Mouse (Mus musculus): ENCODE data around the gene Rasip1. TPM values are rescaled to one million over a fixed set of nuclear protein-coding genes. Genes with fewer than 3 reads are reported as not detected.

Rasip1 gene
- polyA plus RNA-seq, 1 experiment from 2014 or later = 8.0 TPM

DNA sequence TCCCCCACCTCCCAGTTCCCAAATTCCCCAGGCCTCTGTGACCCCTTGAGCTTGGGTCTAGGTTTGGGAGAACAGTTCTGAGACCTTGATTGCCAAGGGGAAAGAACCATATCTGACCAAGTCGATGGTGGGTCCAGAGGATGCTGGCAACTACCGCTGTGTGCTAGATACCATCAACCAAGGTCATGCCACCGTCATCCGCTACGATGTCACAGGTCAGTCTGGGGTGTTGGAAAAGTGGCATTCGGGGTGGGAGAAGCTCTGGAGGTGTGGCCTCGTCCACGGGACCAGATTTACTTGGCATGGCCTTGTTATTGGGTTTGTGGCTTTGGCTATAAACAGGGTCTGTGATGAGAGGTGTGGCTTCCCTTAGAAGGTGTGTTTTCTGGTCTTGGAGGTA is 1.8 kb upstream of the Rasip1 start:
- Histone ChIP-seq H3K4me1 (peaks cover 9% of the 10 kb centered on the region), H3K27me3 (peaks cover 30% of the 10 kb centered on the region)
- ATAC-seq (ENCODE audit: insufficient number of reproducible peaks, insufficient read depth, low FRiP score, low TSS enrichment, low read depth) = no peak

DNA sequence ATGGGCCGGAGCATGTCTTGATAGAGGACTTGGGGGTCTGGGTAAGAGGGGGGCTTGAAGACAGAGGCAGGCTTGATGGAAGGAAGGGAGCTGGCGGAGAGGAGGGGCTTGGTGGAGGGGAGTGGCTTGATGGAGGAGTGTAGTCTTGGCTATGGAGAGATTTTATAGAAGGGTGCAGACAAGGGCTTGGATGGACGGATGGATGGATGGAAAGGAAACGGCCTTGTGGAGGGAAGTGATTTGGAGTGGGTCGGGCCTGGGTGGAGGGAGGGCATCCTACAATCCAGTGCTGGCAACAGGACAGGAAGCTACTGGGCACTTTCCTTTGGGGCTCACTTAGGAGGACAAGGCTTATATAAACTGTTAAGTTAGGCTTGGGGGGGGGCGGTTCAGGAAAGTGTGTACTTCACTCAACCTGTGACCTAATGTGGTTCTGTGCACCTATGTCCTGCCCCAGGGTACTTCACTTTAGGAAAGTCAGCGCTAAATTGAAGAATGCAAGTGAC is 664 bp upstream of the Rasip1 start:
- Histone ChIP-seq H3K9ac (no peak overlapping the region), H3K4me3 (no peak overlapping the region), H3K4me2 (no peak overlapping the region), H3K27ac (no peak overlapping the region), H3K9me3 (no peaks in the 10 kb centered on the region), H3K27me3 (peaks cover 39% of the 10 kb centered on the region), H3K36me3 (no peaks in the 10 kb centered on the region), H3K4me1 (peaks cover 9% of the 10 kb centered on the region)
- ATAC-seq (ENCODE audit: insufficient number of reproducible peaks, insufficient read depth, low FRiP score, low TSS enrichment, low read depth) = no peak
- WGBS = 86% methylated on average over 7 of the region's 7 CpGs

More for the DNA sequence above, 1.8 kb upstream of the Rasip1 start:
- Histone ChIP-seq H3K9me3 (no peaks in the 10 kb centered on the region), H3K36me3 (no peaks in the 10 kb centered on the region), H3K4me3 (no peak overlapping the region), H3K27ac (no peak overlapping the region), H3K9ac (no peak overlapping the region), H3K4me2 (no peak overlapping the region)
- WGBS = 86% methylated on average over 8 of the region's 8 CpGs

DNA sequence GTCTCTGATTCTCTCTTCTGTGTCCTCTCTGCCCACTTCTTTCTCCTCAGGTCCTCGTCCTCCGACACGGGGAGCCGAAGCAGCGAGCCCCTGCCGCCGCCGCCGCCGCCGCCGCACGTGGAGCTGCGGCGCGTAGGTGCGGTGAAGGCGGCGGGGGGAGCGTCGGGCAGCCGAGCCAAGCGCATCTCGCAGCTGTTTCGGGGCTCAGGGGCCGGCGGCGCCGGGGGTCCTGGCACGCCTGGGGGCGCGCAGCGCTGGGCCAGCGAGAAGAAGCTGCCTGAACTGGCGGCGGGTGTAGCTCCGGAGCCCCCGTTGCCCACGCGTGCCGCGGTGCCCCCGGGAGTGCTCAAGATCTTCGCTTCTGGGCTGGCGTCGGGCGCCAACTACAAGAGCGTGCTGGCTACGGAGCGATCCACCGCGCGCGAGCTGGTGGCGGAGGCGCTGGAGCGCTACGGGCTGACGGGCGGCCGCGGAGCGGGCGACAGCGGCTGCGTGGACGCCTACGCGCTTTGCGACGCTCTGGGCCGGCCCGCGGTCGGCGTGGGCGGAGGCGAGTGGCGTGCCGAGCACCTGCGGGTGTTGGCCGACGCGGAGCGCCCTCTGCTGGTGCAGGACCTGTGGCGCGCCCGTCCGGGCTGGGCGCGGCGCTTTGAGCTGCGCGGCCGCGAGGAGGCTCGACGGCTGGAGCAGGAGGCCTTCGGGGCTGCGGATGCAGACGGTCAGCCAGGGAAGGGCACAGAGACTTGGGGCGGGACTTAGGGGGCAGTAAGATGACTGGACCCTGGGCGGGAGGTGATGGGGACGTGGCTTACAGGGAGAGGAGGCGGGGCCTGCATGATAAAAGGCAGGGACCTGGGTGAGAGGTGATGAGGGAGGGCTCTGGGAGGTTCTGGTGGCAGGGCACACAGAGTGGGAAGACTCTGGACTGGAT is 1.3 kb downstream of the Rasip1 start:
- ATAC-seq (ENCODE audit: insufficient number of reproducible peaks, insufficient read depth, low FRiP score, low TSS enrichment, low read depth) = peak; percentile 60
- Histone ChIP-seq H3K27ac (peak overlapping the region; percentile 29; the same call in 1 of the 2 replicates), H3K9ac (peak overlapping the region; percentile 81), H3K4me2 (peak overlapping the region; percentile 96), H3K9me3 (no peaks in the 10 kb centered on the region), H3K4me3 (peak overlapping the region; percentile 59), H3K4me1 (peaks cover 16% of the 10 kb centered on the region), H3K36me3 (no peaks in the 10 kb centered on the region), H3K27me3 (peaks cover 59% of the 10 kb centered on the region)
- 1% methylated on average over 105 of the region's 105 CpGs for whole genome bisulfite sequencing

DNA sequence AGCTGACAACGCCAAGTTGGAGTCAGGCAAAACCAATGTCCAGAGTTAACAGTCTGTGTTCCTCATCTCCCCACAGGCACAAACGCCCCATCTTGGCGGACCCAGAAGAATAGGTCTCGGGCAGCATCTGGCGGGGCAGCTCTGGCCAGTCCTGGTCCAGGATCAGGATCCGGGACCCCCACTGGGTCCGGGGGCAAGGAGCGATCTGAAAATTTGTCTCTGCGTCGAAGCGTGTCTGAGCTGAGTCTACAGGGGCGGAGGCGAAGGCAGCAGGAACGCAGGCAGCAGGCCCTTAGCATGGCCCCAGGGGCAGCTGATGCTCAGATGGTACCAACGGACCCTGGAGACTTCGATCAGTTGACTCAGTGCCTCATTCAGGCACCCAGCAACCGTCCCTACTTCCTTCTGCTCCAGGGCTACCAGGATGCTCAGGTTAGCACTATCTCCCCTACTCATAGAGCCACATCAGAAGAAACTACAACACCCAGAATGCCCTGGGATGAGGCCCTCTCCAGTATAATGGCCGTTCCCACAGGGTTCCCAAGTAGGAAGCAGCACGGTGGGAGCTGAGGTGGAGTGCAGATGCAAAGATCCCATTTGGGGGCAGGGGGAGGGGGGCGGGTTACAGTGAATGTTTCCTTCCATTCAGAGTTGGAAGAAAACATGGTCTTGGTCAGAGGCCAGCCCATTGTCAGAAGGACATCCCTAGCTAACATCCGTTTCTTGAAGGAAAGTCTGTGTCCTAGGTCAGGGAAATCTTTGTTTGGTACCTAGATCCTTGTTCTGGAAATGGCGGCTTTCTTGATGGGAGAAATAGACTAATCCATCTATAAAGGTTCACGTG is 3.0 kb downstream of the Rasip1 start:
- H3K36me3 ChIP-seq = no peaks in the 10 kb centered on the region
- 70% methylated on average over 23 of the region's 23 CpGs for WGBS
- no peak overlapping the region for H3K4me2 ChIP-seq
- H3K9me3 ChIP-seq = no peaks in the 10 kb centered on the region
- H3K4me1 ChIP-seq = peaks cover 16% of the 10 kb centered on the region
- H3K4me3 ChIP-seq = no peak overlapping the region
- peaks cover 59% of the 10 kb centered on the region for H3K27me3 ChIP-seq
- H3K9ac ChIP-seq = no peak overlapping the region
- ATAC-seq (ENCODE audit: insufficient number of reproducible peaks, insufficient read depth, low FRiP score, low TSS enrichment, low read depth) = no peak
- no peak overlapping the region for H3K27ac ChIP-seq

DNA sequence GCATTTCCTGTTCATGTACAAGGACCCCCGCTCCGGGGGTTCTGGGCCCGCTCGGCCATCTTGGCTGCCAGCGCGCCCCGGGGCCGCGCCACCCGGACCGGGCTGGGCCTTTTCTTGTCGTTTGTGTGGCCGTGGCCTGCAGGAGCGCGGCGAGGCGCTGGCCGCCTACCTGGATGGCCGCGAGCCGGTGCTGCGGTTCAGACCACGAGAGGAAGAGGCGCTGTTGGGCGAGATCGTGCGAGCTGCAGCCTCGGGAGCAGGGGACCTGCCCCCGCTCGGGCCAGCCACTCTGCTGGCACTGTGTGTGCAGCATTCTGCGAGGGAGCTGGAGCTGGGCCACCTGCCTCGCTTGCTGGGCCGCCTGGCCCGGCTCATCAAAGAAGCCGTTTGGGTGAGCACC is 5.2 kb downstream of the Rasip1 start:
- Histone ChIP-seq H3K9me3 (0 out of 2 replicates have a peak, but pooled peaks cover 6% of the 10 kb centered on the region), H3K27ac (no peak overlapping the region), H3K36me3 (peaks cover 11% of the 10 kb centered on the region), H3K4me1 (peaks cover 16% of the 10 kb centered on the region), H3K27me3 (peaks cover 51% of the 10 kb centered on the region), H3K4me3 (peak overlapping the region; percentile 24), H3K4me2 (peak overlapping the region; percentile 57), H3K9ac (peak overlapping the region; percentile 63)
- 9% methylated on average over 35 of the region's 35 CpGs for WGBS
- no peak for ATAC-seq (ENCODE audit: insufficient number of reproducible peaks, insufficient read depth, low FRiP score, low TSS enrichment, low read depth)

DNA sequence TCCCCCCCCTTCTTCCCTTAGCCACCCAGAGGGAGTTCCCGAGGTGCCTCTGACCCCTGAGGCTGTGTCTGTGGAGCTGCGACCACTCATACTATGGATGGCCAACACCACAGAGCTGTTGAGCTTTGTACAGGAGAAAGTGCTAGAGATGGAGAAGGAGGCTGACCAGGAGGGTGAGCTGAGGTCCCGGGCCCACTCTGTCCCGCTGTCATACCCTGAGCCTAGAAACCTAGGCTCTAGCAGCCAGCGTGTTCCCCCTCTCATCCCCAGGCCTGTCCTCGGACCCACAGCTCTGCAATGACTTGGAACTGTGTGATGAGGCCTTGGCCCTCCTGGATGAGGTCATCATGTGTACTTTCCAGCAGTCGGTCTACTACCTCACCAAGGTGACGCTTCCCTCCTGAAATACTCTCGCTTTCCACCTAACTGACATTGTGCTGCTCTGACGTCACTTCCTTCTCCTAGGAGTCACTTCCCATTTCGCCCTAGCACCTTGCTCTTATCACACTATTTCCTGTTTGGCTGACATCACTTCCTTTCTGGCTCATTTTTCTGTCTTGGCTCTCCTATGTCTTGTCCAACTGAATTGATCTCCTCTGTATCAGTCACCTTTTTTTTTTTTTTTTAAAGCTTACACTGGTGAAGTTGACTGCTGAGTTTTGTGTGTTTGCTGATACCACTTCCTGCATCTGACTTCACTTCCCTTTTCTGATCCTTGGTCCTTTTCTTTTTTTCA is 7.8 kb downstream of the Rasip1 start:
- peaks cover 15% of the 10 kb centered on the region for H3K4me1 ChIP-seq
- H3K9ac ChIP-seq = no peak overlapping the region
- peaks cover 30% of the 10 kb centered on the region for H3K27me3 ChIP-seq
- peaks cover 11% of the 10 kb centered on the region for H3K36me3 ChIP-seq
- 79% methylated on average over 11 of the region's 11 CpGs for WGBS
- ATAC-seq (ENCODE audit: insufficient number of reproducible peaks, insufficient read depth, low FRiP score, low TSS enrichment, low read depth) = no peak
- H3K4me2 ChIP-seq = no peak overlapping the region
- no peak overlapping the region for H3K4me3 ChIP-seq
- H3K9me3 ChIP-seq = 0 out of 2 replicates have a peak, but pooled peaks cover 6% of the 10 kb centered on the region
- H3K27ac ChIP-seq = 0 out of 2 replicates have a peak overlapping the region, but pooled peaks have one; percentile 13

DNA sequence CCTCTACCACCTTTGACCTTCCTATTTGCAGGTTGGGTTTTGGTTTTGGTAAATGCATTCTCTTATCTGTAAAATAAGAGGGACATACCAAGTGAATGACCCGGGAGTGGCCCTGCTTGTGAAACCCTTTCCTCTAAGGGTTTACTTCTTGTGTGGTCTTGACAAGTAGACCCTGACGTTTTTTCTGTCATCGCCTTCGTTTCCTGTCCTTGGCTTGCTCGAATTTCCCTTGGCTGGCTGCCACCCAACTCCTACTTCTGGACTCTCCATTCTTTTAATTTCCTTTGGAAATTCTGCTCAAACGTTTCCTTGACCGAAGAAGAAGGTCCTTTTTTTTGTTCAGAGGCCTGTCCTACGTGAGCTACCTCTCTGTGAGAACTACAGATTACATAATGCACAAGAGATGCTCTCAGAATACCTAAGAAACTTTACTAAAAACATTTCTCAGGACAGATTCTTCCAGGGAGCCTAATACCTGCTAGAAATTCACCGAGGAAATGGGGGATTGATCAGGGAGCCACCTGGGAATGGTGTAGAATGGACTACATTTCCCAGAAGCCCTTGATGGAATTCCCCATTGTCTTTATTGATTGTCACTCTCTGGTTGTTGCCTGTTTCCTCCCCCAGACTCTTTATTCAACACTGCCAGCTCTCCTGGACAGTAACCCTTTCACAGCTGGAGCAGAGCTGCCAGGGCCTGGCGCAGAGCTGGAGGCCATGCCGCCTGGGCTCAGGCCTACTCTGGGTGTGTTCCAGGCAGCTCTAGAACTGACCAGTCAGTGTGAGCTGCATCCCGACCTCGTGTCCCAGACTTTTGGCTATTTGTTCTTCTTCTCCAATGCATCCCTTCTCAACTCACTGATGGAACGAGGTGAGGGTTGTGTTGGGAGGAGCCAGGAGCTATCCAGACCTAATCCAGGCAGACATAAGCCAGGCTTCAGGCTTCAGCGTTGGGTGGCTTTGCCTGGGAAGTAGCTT is 8.7 kb downstream of the Rasip1 start:
- peaks cover 11% of the 10 kb centered on the region for H3K36me3 ChIP-seq
- peaks cover 21% of the 10 kb centered on the region for H3K4me1 ChIP-seq
- 77% methylated on average over 15 of the region's 15 CpGs for WGBS
- no peak overlapping the region for H3K9ac ChIP-seq
- no peak overlapping the region for H3K4me2 ChIP-seq
- 0 out of 2 replicates have a peak overlapping the region, but pooled peaks have one; percentile 13 for H3K27ac ChIP-seq
- ATAC-seq (ENCODE audit: insufficient number of reproducible peaks, insufficient read depth, low FRiP score, low TSS enrichment, low read depth) = no peak
- peaks cover 24% of the 10 kb centered on the region for H3K27me3 ChIP-seq
- no peak overlapping the region for H3K4me3 ChIP-seq
- 0 out of 2 replicates have a peak, but pooled peaks cover 6% of the 10 kb centered on the region for H3K9me3 ChIP-seq

DNA sequence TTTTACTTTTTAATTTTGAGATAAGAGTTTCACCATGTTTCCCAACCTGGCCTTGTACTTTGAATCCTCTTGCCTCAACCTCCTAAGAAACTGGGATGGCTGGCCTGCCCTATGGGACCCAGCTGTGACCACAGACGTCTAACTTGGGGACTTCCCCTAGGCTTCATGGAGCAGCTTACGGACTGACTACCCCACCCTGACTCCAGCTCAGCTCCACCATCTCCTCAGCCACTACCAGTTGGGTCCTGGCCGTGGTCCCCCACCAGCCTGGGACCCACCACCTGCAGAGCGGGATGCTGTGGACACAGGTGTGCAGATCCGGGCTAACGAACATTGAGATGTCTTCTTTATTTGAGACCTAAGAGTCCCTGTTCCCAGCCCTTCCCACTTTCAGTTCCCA is 10.4 kb downstream of the Rasip1 start:
- Histone ChIP-seq H3K4me1 (peaks cover 32% of the 10 kb centered on the region), H3K4me3 (no peak overlapping the region), H3K9me3 (0 out of 2 replicates have a peak, but pooled peaks cover 6% of the 10 kb centered on the region), H3K27ac (no peak overlapping the region), H3K9ac (peak overlapping the region; percentile 64; the same call in 1 of the 2 replicates), H3K4me2 (peak overlapping the region; percentile 60), H3K36me3 (peaks cover 11% of the 10 kb centered on the region), H3K27me3 (peaks cover 9% of the 10 kb centered on the region)
- no peak for ATAC-seq (ENCODE audit: insufficient number of reproducible peaks, insufficient read depth, low FRiP score, low TSS enrichment, low read depth)
- 94% methylated on average over 6 of the region's 6 CpGs for WGBS

DNA sequence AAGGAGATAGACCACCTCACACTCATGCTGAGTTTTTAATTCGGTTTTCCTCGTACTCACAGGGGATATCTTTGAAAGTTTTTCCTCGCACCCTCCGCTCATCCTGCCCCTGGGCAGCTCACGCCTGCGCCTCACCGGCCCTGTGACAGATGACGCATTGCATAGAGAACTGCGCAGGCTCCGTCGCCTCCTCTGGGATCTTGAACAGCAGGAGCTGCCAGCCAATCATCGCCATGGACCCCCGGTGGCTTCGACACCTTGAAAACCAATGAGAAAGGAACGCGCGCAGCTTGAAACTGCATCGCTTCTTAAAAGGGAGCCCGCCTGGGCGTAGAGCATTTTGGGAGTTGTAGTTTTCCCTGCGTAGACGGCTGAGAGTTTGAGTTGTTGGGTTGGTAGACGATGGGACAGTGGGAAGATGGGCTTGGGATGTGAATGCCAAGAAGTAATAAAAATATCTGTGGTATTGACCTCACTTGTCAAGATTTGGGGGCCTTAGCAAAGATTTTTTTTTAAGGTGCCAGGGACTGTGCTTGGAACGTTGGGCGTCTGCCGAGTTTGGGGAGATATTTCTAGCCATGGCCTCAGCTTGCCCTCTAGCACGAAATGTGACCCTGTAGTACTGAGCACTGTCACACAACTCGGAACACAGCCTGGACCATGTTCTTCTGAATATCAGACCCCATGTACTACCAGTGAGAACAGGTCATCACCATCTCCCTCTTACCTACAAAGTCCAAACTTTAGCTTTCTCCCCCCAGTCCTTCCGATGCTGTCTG is 11.5 kb downstream of the Rasip1 start:
- H3K27ac ChIP-seq = no peak overlapping the region; the same call in 1 of the 2 replicates
- WGBS = 18% methylated on average over 29 of the region's 29 CpGs
- peak; percentile 83 for ATAC-seq (ENCODE audit: insufficient number of reproducible peaks, insufficient read depth, low FRiP score, low TSS enrichment, low read depth)
- peaks cover 37% of the 10 kb centered on the region for H3K4me1 ChIP-seq
- peak overlapping the region; percentile 64 for H3K9ac ChIP-seq
- H3K9me3 ChIP-seq = 0 out of 2 replicates have a peak, but pooled peaks cover 6% of the 10 kb centered on the region
- H3K4me2 ChIP-seq = peak overlapping the region; percentile 60
- peaks cover 11% of the 10 kb centered on the region for H3K36me3 ChIP-seq
- H3K27me3 ChIP-seq = no peaks in the 10 kb centered on the region
- H3K4me3 ChIP-seq = peak overlapping the region; percentile 36
